Mouse (Mus musculus): ENCODE results near the gene Mybpc3. TPM values are rescaled to one million over a fixed set of nuclear protein-coding genes. Genes with fewer than 3 reads are reported as not detected.

The Mybpc3 gene
- polyA plus RNA-seq, 1 experiment from 2014 or later, result not detected

GRCm38 (mm10) chr2:91078314-91079025 is 39.5 kb upstream of the Mybpc3 start:
- H3K27ac ChIP-seq (ENCODE audit: low read depth, low read length), result no peak overlapping the region
- peak; percentile 87 for DNase-seq (ENCODE audit: low spot score, missing footprints)
- H3K9me3 ChIP-seq (ENCODE audit: control insufficient read depth, low read length), result no peaks in the 10 kb centered on the region
- H3K9ac ChIP-seq (ENCODE audit: low read length), result peak overlapping the region; percentile 67
- H3K4me2 ChIP-seq, result peak overlapping the region; percentile 82
- peak overlapping the region; percentile 46 for H3K4me3 ChIP-seq (ENCODE audit: low read depth, low read length)
- peaks cover 6% of the 10 kb centered on the region for H3K4me1 ChIP-seq (ENCODE audit: control insufficient read depth, insufficient read depth, low read length)
- H3K27me3 ChIP-seq (ENCODE audit: control insufficient read depth, insufficient read depth, low read length), result no peaks in the 10 kb centered on the region
- ATAC-seq (ENCODE audit: low FRiP score), result peak; percentile 87
- WGBS, result 2% methylated on average over 24 of the region's 36 CpGs
- H3K36me3 ChIP-seq (ENCODE audit: control insufficient read depth, insufficient read depth, low read length), result no peaks in the 10 kb centered on the region

- DNase-seq (ENCODE audit: low spot score, missing footprints), result peak; percentile 91
- WGBS, result 33% methylated on average over 5 of the region's 5 CpGs
- H3K9ac ChIP-seq (ENCODE audit: low read length), result peak overlapping the region; percentile 67
These were observed 38.9 kb upstream of the Mybpc3 start for GRCm38 (mm10) chr2:91079026-91079384.

GRCm38 (mm10) chr2:91080784-91081513 is 37.0 kb upstream of the Mybpc3 start:
- DNase-seq (ENCODE audit: low spot score, missing footprints) (no peak), ATAC-seq (ENCODE audit: low FRiP score) (no peak)
- peaks cover 6% of the 10 kb centered on the region for H3K4me1 ChIP-seq (ENCODE audit: control insufficient read depth, insufficient read depth, low read length)
- H3K27ac ChIP-seq (ENCODE audit: low read depth, low read length), result no peak overlapping the region
- H3K4me2 ChIP-seq, result no peak overlapping the region
- no peak overlapping the region for H3K4me3 ChIP-seq (ENCODE audit: low read depth, low read length)
- 80% methylated on average over 8 of the region's 8 CpGs for WGBS
- no peaks in the 10 kb centered on the region for H3K36me3 ChIP-seq (ENCODE audit: control insufficient read depth, insufficient read depth, low read length)
- H3K9ac ChIP-seq (ENCODE audit: low read length), result no peak overlapping the region
- no peaks in the 10 kb centered on the region for H3K27me3 ChIP-seq (ENCODE audit: control insufficient read depth, insufficient read depth, low read length)
- no peaks in the 10 kb centered on the region for H3K9me3 ChIP-seq (ENCODE audit: control insufficient read depth, low read length)

More at GRCm38 (mm10) chr2:91079026-91079384, 38.9 kb upstream of the Mybpc3 start:
- Histone ChIP-seq H3K36me3 (ENCODE audit: control insufficient read depth, insufficient read depth, low read length) (no peaks in the 10 kb centered on the region), H3K4me1 (ENCODE audit: control insufficient read depth, insufficient read depth, low read length) (peaks cover 6% of the 10 kb centered on the region), H3K4me3 (ENCODE audit: low read depth, low read length) (peak overlapping the region; percentile 46), H3K9me3 (ENCODE audit: control insufficient read depth, low read length) (no peaks in the 10 kb centered on the region), H3K4me2 (peak overlapping the region; percentile 82), H3K27ac (ENCODE audit: low read depth, low read length) (no peak overlapping the region), H3K27me3 (ENCODE audit: control insufficient read depth, insufficient read depth, low read length) (no peaks in the 10 kb centered on the region)
- no peak for ATAC-seq (ENCODE audit: low FRiP score)

- Histone ChIP-seq H3K4me3 (ENCODE audit: low read depth, low read length) (no peak within 1 kb of the TSS), H3K27me3 (ENCODE audit: control insufficient read depth, insufficient read depth, low read length) (no peaks in the 10 kb centered on the region), H3K27ac (ENCODE audit: low read depth, low read length) (no peak within 1 kb of the TSS), H3K4me2 (no peak within 1 kb of the TSS), H3K9me3 (ENCODE audit: control insufficient read depth, low read length) (no peaks in the 10 kb centered on the region), H3K36me3 (ENCODE audit: control insufficient read depth, insufficient read depth, low read length) (no peaks in the 10 kb centered on the region), H3K9ac (ENCODE audit: low read length) (no peak within 1 kb of the TSS), H3K4me1 (ENCODE audit: control insufficient read depth, insufficient read depth, low read length) (peaks cover 6% of the 10 kb centered on the region)
- DNase-seq (ENCODE audit: low spot score, missing footprints) (no peak), ATAC-seq (ENCODE audit: low FRiP score) (no peak)
- WGBS, result 86% methylated on average over 13 of the region's 13 CpGs
These were observed 35.9 kb upstream of the Mybpc3 start, which contains the start of gene Spi1 for GRCm38 (mm10) chr2:91081775-91082695. Gene Spi1, plus strand, starts transcription at chr2:91082390.

- H3K27ac ChIP-seq (ENCODE audit: low read depth, low read length), result no peak overlapping the region
- 72% methylated on average over 11 of the region's 11 CpGs for WGBS
- H3K27me3 ChIP-seq (ENCODE audit: control insufficient read depth, insufficient read depth, low read length), result no peaks in the 10 kb centered on the region
- DNase-seq (ENCODE audit: low spot score, missing footprints) (no peak), ATAC-seq (ENCODE audit: low FRiP score) (no peak)
- H3K4me3 ChIP-seq (ENCODE audit: low read depth, low read length), result no peak overlapping the region
- peaks cover 6% of the 10 kb centered on the region for H3K4me1 ChIP-seq (ENCODE audit: control insufficient read depth, insufficient read depth, low read length)
- no peaks in the 10 kb centered on the region for H3K36me3 ChIP-seq (ENCODE audit: control insufficient read depth, insufficient read depth, low read length)
- H3K4me2 ChIP-seq, result no peak overlapping the region
- no peaks in the 10 kb centered on the region for H3K9me3 ChIP-seq (ENCODE audit: control insufficient read depth, low read length)
- no peak overlapping the region for H3K9ac ChIP-seq (ENCODE audit: low read length)
These were observed 35.1 kb upstream of the Mybpc3 start for GRCm38 (mm10) chr2:91082844-91083243.

GRCm38 (mm10) chr2:91083366-91083940 is 34.5 kb upstream of the Mybpc3 start:
- 50% methylated on average over 1 of the region's 1 CpGs for WGBS
- Histone ChIP-seq H3K4me3 (ENCODE audit: low read depth, low read length) (no peak overlapping the region), H3K4me1 (ENCODE audit: control insufficient read depth, insufficient read depth, low read length) (peaks cover 6% of the 10 kb centered on the region), H3K36me3 (ENCODE audit: control insufficient read depth, insufficient read depth, low read length) (no peaks in the 10 kb centered on the region), H3K9ac (ENCODE audit: low read length) (no peak overlapping the region), H3K4me2 (no peak overlapping the region), H3K9me3 (ENCODE audit: control insufficient read depth, low read length) (no peaks in the 10 kb centered on the region), H3K27me3 (ENCODE audit: control insufficient read depth, insufficient read depth, low read length) (no peaks in the 10 kb centered on the region), H3K27ac (ENCODE audit: low read depth, low read length) (no peak overlapping the region)
- no peak for ATAC-seq (ENCODE audit: low FRiP score)
- DNase-seq (ENCODE audit: low spot score, missing footprints), result no peak

GRCm38 (mm10) chr2:91084179-91084820 is 33.6 kb upstream of the Mybpc3 start:
- H3K4me1 ChIP-seq (ENCODE audit: control insufficient read depth, insufficient read depth, low read length), result no peaks in the 10 kb centered on the region; the same call in 1 of the 2 replicates
- H3K4me2 ChIP-seq, result no peak overlapping the region
- no peaks in the 10 kb centered on the region for H3K36me3 ChIP-seq (ENCODE audit: control insufficient read depth, insufficient read depth, low read length)
- H3K27me3 ChIP-seq (ENCODE audit: control insufficient read depth, insufficient read depth, low read length), result no peaks in the 10 kb centered on the region
- ATAC-seq (ENCODE audit: low FRiP score), result no peak
- no peak overlapping the region for H3K9ac ChIP-seq (ENCODE audit: low read length)
- no peak for DNase-seq (ENCODE audit: low spot score, missing footprints)
- 89% methylated on average over 15 of the region's 15 CpGs for WGBS
- no peak overlapping the region for H3K4me3 ChIP-seq (ENCODE audit: low read depth, low read length)
- no peak overlapping the region for H3K27ac ChIP-seq (ENCODE audit: low read depth, low read length)
- no peaks in the 10 kb centered on the region for H3K9me3 ChIP-seq (ENCODE audit: control insufficient read depth, low read length)

All from midbrain, embryonic 11.5 days (tissue).